Mouse (Mus musculus): ENCODE measurements around the gene Gabrb1. TPM values are rescaled to one million over a fixed set of nuclear protein-coding genes. Genes with fewer than 3 reads are reported as not detected.

The Gabrb1 gene
- polyA plus RNA-seq, 1 experiment = not detected

DNA sequence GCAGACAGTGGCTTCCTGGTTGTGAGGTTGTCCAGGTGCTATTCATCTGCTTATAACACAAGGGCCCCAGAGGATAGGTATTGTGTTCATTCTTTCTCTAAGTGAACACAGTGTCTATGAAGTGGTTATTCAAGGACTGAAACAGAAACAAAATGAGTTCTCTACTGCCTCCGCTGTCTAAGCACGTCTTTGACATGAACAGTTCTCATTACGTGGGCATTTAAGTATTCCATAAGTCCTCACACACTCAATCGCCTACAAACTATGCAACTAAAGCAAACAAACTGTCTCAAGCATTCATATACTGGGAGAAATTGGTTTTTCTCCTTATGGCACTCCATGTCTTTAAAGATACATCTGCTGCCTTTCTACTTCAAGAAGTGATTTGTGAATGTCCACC lies 257.8 kb downstream of the Gabrb1 start:
- no peaks in the 10 kb centered on the region for H3K36me3 ChIP-seq (ENCODE audit: control insufficient read depth, insufficient read depth, low read length)
- DNase-seq (ENCODE audit: low read depth in 1 of 2, low spot score in 2 of 2) = no peak
- no peak for TF ChIP-seq POLR2A (IDR thresholded peaks at IDR 0.05; ENCODE audit: low read depth, low read length)
- no peak for TF ChIP-seq CTCF (IDR thresholded peaks at IDR 0.05; ENCODE audit: extremely low read depth, insufficient read depth, insufficient read length, insufficient replicate concordance)
- 87% methylated on average over 4 of the region's 4 CpGs for WGBS
- 0 out of 2 replicates have a peak, but pooled peaks cover 1% of the 10 kb centered on the region for H3K27me3 ChIP-seq (ENCODE audit: control insufficient read depth, insufficient read depth, low read length)
- H3K4me3 ChIP-seq (ENCODE audit: extremely low read depth, insufficient read depth, insufficient read length) = no peak overlapping the region
- no peaks in the 10 kb centered on the region for H3K4me1 ChIP-seq (ENCODE audit: control insufficient read depth, insufficient read depth, insufficient read length)
- no peak overlapping the region for H3K27ac ChIP-seq (ENCODE audit: insufficient read depth, low read length)

DNA sequence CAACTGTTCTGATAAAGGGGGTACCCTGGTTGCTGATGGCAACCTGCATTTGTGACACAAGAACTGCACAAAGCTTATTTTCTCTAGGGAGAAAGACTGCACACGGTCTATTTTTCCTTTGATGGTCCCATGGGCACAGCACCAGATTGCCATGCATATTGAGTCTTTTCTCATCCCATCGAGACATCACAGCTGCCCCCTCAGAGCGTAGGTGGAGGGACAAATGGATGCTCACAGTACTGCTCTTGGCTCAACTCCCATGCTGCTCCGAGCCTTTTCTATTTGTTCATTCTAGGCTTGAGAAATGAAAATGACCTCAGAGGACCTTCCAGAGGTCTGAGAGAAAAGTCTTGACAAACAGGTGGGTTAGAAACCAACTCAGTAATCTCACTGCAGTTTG lies 259.3 kb downstream of the Gabrb1 start:
- TF ChIP-seq CTCF (IDR thresholded peaks at IDR 0.05; ENCODE audit: extremely low read depth, insufficient read depth, insufficient read length, insufficient replicate concordance) (no peak), POLR2A (IDR thresholded peaks at IDR 0.05; ENCODE audit: low read depth, low read length) (no peak)
- Histone ChIP-seq H3K4me3 (ENCODE audit: extremely low read depth, insufficient read depth, insufficient read length) (no peak overlapping the region), H3K36me3 (ENCODE audit: control insufficient read depth, insufficient read depth, low read length) (no peaks in the 10 kb centered on the region), H3K27me3 (ENCODE audit: control insufficient read depth, insufficient read depth, low read length) (0 out of 2 replicates have a peak, but pooled peaks cover 1% of the 10 kb centered on the region), H3K4me1 (ENCODE audit: control insufficient read depth, insufficient read depth, insufficient read length) (no peaks in the 10 kb centered on the region), H3K27ac (ENCODE audit: insufficient read depth, low read length) (no peak overlapping the region)
- 84% methylated on average over 4 of the region's 4 CpGs for WGBS
- DNase-seq (ENCODE audit: low read depth in 1 of 2, low spot score in 2 of 2) = no peak

DNA sequence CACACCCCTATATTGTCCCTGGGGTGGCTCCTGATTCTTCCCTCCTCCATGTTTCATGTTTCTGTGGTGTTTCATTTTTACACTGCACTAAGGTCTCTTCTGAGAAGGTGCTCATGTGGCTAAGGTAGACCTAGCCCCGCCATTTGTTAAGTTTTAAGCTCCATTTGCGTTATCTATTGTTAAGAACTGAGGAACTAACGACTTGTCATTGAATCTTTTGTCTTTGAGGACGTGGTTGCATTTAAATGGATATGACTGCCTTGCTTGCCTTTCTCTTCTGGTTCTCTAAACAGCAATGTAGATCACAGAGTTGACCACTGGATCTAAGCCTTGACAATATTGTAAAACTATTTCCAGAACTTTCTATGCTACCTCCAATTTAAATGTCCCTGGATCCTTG lies 265.7 kb downstream of the Gabrb1 start:
- no peak overlapping the region for H3K27ac ChIP-seq (ENCODE audit: insufficient read depth, low read length)
- no peaks in the 10 kb centered on the region for H3K4me1 ChIP-seq (ENCODE audit: control insufficient read depth, insufficient read depth, insufficient read length)
- DNase-seq (ENCODE audit: low read depth in 1 of 2, low spot score in 2 of 2) = no peak
- TF ChIP-seq POLR2A (IDR thresholded peaks at IDR 0.05; ENCODE audit: low read depth, low read length) (no peak), CTCF (IDR thresholded peaks at IDR 0.05; ENCODE audit: extremely low read depth, insufficient read depth, insufficient read length, insufficient replicate concordance) (no peak)
- H3K4me3 ChIP-seq (ENCODE audit: extremely low read depth, insufficient read depth, insufficient read length) = no peak overlapping the region
- no peaks in the 10 kb centered on the region for H3K27me3 ChIP-seq (ENCODE audit: control insufficient read depth, insufficient read depth, low read length)
- no peaks in the 10 kb centered on the region for H3K36me3 ChIP-seq (ENCODE audit: control insufficient read depth, insufficient read depth, low read length)
- WGBS = 72% methylated on average over 4 of the region's 4 CpGs

DNA sequence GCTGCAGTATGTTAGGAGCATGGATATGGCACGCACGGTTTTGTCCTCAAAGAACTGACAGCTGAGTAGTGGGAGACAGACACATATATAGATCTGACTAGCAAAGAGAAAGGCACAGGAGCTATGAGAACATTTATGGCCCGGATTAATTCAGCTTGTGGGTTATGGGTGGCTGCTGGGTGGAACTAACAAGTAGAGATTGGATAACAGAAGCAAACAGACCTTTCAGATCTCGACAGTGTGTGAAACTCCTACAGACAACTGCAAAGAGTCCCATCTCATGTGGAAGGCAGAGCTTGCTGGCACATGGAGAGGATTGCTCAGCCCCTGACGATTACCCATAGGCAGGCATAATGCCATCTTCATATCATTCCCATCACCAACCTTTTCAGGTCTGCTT lies 268.4 kb downstream of the Gabrb1 start:
- WGBS = 75% methylated on average over 5 of the region's 5 CpGs
- DNase-seq (ENCODE audit: low read depth in 1 of 2, low spot score in 2 of 2) = no peak

DNA sequence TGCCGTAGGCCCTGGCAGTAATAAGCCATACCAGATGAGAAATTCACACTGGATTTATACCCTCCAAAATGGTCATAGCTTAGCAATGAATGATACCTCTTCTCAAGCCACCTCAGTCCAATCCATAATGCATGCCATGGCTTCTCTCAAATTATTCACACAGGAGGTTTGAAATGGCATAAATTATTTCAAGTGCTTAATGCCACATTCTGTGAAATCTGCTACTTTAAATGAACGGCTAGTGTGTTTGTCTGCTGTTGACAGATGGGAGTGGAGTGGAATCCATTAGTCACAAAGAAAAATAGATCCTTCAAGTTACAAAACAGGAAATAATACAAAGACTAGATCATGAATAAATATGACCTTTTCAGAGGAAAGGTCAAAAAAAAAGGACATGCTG lies 272.1 kb downstream of the Gabrb1 start:
- no peak for TF ChIP-seq CTCF (IDR thresholded peaks at IDR 0.05; ENCODE audit: extremely low read depth, insufficient read depth, insufficient read length, insufficient replicate concordance)
- H3K4me3 ChIP-seq (ENCODE audit: extremely low read depth, insufficient read depth, insufficient read length) = no peak overlapping the region
- no peak for DNase-seq (ENCODE audit: low read depth in 1 of 2, low spot score in 2 of 2)
- no peaks in the 10 kb centered on the region for H3K36me3 ChIP-seq (ENCODE audit: control insufficient read depth, insufficient read depth, low read length)
- H3K27ac ChIP-seq (ENCODE audit: insufficient read depth, low read length) = no peak overlapping the region
- 83% methylated on average over 2 of the region's 2 CpGs for WGBS
- no peaks in the 10 kb centered on the region for H3K27me3 ChIP-seq (ENCODE audit: control insufficient read depth, insufficient read depth, low read length)
- no peaks in the 10 kb centered on the region for H3K4me1 ChIP-seq (ENCODE audit: control insufficient read depth, insufficient read depth, insufficient read length)

More for the DNA sequence above, 268.4 kb downstream of the Gabrb1 start:
- H3K4me1 ChIP-seq (ENCODE audit: control insufficient read depth, insufficient read depth, insufficient read length) = no peaks in the 10 kb centered on the region
- no peaks in the 10 kb centered on the region for H3K36me3 ChIP-seq (ENCODE audit: control insufficient read depth, insufficient read depth, low read length)
- no peak overlapping the region for H3K27ac ChIP-seq (ENCODE audit: insufficient read depth, low read length)
- no peak for TF ChIP-seq POLR2A (IDR thresholded peaks at IDR 0.05; ENCODE audit: low read depth, low read length)
- no peak for TF ChIP-seq CTCF (IDR thresholded peaks at IDR 0.05; ENCODE audit: extremely low read depth, insufficient read depth, insufficient read length, insufficient replicate concordance)
- H3K4me3 ChIP-seq (ENCODE audit: extremely low read depth, insufficient read depth, insufficient read length) = no peak overlapping the region
- H3K27me3 ChIP-seq (ENCODE audit: control insufficient read depth, insufficient read depth, low read length) = no peaks in the 10 kb centered on the region

DNA sequence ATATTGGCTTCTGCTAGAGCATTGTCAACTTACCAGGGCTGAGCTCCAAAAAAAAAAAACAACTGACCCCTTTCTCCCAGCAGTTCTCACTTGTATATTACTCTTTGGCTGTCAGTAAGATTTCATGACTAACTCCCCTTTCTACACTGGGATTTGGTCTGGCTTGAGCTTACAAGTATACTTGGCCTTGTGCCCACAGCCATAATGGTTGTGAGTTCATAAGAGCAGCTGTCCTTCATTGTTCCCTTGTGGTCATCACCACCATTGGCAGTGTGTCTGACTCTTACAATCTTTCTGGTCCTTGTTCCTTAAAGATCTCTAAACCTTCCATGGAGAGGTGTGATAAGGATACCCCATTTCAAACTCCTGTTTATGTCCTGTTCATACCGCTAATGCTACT lies 293.5 kb downstream of the Gabrb1 start:
- 98% methylated on average over 1 of the region's 1 CpGs for WGBS
- Histone ChIP-seq H3K4me1 (ENCODE audit: control insufficient read depth, insufficient read depth, insufficient read length) (no peaks in the 10 kb centered on the region), H3K27ac (ENCODE audit: insufficient read depth, low read length) (no peak overlapping the region), H3K36me3 (ENCODE audit: control insufficient read depth, insufficient read depth, low read length) (no peaks in the 10 kb centered on the region), H3K27me3 (ENCODE audit: control insufficient read depth, insufficient read depth, low read length) (no peaks in the 10 kb centered on the region; the same call in 1 of the 2 replicates), H3K4me3 (ENCODE audit: extremely low read depth, insufficient read depth, insufficient read length) (no peak overlapping the region)
- no peak for TF ChIP-seq CTCF (IDR thresholded peaks at IDR 0.05; ENCODE audit: extremely low read depth, insufficient read depth, insufficient read length, insufficient replicate concordance)
- TF ChIP-seq POLR2A (IDR thresholded peaks at IDR 0.05; ENCODE audit: low read depth, low read length) = no peak
- DNase-seq (ENCODE audit: low read depth in 1 of 2, low spot score in 2 of 2) = no peak

DNA sequence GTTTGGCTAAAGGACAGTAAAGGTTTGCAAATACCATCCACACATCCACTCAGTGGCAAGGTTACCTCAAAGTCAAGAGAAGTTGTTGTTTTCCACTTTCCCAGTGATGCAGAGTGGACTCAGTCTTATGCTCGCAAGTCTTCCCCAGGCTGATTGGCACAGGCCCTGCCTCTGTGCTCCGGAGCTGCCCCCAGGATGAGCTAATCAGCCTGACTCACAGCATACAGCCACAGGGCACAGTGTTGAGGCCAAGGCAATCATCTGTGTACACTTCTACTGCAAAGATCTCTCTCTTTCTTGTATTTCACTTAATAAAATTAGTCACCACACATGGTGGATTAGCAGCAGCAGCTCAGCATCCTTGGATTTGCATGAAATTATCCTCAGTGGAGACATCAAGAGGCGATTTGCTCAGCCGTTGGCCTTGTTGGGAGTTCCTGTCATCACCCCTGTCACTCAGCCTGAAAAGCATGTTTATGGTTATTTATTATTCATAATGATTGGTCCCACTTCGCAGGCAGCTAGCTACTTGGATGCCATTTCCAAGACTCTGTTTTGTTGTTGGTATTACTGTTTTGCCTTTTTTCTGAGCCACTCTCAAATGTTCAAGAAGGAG lies 297.3 kb downstream of the Gabrb1 start:
- DNase-seq (ENCODE audit: low read depth in 1 of 2, low spot score in 2 of 2) = no peak
- Histone ChIP-seq H3K4me1 (ENCODE audit: control insufficient read depth, insufficient read depth, insufficient read length) (no peaks in the 10 kb centered on the region), H3K27ac (ENCODE audit: insufficient read depth, low read length) (no peak overlapping the region), H3K36me3 (ENCODE audit: control insufficient read depth, insufficient read depth, low read length) (no peaks in the 10 kb centered on the region), H3K27me3 (ENCODE audit: control insufficient read depth, insufficient read depth, low read length) (no peaks in the 10 kb centered on the region), H3K4me3 (ENCODE audit: extremely low read depth, insufficient read depth, insufficient read length) (no peak overlapping the region)
- 83% methylated on average over 5 of the region's 5 CpGs for WGBS
- TF ChIP-seq POLR2A (IDR thresholded peaks at IDR 0.05; ENCODE audit: low read depth, low read length) (no peak), CTCF (IDR thresholded peaks at IDR 0.05; ENCODE audit: extremely low read depth, insufficient read depth, insufficient read length, insufficient replicate concordance) (no peak)

All from spleen, adult 2 months (tissue).